Mouse (Mus musculus) c-Kit-positive CD71-negative TER-119-negative erythroid progenitor cells, embryonic 14.5 days (primary cell): ENCODE results near the gene Tprn.

ENCODE experiments used
- DNase-seq: peaks from one replicate; pipeline ENCODE4 v3.0.0-alpha.2; 2013; ENCODE audit warnings: low read depth

Gene Tprn

DNA sequence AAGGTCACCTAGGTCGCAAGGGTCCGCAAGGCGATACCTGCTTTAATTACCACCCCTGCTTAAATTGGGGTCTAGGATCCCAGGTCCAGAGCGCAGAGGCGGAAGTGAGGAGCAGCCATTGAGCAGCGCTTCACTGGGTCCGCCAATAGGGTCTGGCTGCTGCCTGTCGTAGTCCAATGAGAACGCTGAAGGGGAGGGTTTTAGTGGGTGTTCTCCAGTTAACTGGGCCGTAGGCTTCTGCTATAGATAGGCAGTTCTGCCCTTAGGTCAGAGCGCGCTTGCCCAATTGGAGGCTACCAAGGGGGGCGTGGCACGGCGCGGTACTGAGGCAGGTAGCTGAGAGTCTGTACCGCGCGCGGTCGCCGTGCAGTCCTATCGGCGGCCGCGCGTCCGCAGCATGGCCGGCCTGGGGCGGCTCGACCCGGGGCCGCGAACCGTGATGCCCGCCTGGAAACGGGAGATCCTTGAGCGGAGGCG, at the start of gene Tprn:
Gene Tprn (plus strand): TSS at position 328 of the 477 bp plus-strand sequence.
- DNase-seq, result peak; percentile 89

DNA sequence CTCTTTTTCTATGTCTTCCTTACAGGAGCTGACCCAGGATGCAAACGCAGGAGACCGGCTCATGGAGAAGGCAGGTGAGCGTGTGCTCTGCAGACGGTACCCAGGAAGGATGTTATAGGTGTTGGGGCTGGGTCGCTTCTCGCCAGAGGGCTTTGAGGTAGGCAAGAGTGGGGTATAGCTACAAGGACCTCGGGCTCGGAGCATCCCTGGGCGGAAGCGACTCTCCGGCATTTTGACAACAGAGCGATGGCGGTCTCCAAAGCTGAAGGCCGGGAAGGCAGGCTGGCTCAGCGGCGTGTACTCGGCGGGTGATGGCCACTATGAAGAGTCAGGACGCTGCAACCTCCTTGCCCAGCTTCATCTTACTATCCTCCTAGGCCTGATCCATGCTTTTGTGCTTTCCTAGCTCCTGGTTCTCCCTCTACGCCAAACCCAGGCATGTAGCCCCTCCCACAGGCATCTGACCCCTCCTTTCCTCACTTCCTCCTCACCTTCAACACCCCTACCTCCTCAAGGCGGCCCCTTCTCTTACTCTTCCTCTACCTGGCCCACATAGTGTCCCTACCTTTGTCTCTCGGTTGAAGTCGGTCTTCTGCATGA, 49.1 kb upstream of the Tprn start:
- no peak for DNase-seq

DNA sequence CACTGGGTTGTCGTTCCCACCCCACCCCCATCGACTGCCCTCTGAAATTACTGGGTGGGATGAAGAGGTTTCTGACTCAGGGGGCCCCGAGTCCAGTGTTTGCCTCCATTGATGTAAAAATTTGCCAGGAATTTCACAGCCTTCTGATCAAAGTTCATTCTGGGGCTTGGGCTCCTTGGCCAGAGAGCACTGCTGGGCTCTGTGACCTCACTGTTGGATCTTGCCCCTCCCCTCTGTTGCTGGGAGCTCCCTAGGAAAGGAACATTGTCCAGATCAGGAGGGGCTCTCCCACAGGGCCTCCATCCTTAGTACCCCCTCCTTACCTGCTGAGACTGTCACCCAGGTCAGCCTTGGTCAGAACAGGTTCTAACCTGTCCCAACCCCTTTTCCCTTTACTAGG, 48.0 kb upstream of the Tprn start, which contains the start of gene Stpg3:
Gene Stpg3 (minus strand): TSS at position 194 of the 400 bp plus-strand sequence.
- no peak for DNase-seq

DNA sequence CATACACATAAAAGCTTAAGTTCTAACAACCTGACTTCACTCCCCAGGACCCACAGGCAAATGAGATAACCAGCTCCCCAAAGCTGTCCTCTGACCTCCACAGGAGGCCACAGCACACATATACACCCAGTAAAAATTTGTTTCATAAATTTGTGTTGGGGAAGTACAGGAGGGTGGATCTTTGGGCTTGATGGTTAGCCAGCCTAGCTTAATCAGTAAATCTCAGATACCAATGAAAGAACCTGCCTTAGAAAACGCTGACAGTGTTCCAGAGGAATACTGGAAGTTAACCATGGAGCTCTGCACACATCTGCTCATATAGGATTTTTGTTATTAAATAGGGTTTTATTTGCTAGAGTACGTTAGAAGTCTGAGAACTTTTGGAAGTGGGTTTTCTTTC, 44.8 kb upstream of the Tprn start:
- DNase-seq, result no peak

GRCm38 (mm10) chr2:25218445-25218844, 44.0 kb upstream of the Tprn start, which contains the start of gene Fam166a:
Fam166a (plus strand) TSS chr2:25218745.
- DNase-seq, result no peak

DNA sequence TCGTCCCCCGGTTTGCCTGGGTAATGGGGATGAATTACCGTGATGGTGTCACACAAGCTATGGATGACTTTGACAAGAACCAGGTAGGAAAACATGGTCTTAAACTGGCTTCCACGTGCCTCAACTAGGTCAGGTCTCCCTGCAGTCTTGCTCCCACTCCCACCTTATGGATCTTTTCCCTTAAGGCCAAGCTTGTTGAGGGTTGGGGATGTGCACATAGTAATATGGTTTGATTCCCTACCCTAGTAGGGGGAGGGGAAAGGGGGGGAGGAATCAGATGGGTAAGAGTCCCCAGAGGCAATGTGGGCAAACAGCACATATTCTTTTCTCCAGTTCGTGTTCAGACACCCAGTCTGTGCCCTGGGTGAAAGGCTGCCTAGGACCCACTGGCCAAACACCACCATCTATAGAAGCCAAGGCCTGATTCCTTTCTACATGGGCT, 41.1 kb upstream of the Tprn start:
- no peak for DNase-seq

- DNase-seq, result peak; percentile 79
Observed at GRCm38 (mm10) chr2:25223681-25224491, 38.5 kb upstream of the Tprn start.

- no peak for DNase-seq
Observed at GRCm38 (mm10) chr2:25224492-25224765, 38.0 kb upstream of the Tprn start, which contains the start of gene Tubb4b. Tubb4b (minus strand) TSS chr2:25224702.

DNA sequence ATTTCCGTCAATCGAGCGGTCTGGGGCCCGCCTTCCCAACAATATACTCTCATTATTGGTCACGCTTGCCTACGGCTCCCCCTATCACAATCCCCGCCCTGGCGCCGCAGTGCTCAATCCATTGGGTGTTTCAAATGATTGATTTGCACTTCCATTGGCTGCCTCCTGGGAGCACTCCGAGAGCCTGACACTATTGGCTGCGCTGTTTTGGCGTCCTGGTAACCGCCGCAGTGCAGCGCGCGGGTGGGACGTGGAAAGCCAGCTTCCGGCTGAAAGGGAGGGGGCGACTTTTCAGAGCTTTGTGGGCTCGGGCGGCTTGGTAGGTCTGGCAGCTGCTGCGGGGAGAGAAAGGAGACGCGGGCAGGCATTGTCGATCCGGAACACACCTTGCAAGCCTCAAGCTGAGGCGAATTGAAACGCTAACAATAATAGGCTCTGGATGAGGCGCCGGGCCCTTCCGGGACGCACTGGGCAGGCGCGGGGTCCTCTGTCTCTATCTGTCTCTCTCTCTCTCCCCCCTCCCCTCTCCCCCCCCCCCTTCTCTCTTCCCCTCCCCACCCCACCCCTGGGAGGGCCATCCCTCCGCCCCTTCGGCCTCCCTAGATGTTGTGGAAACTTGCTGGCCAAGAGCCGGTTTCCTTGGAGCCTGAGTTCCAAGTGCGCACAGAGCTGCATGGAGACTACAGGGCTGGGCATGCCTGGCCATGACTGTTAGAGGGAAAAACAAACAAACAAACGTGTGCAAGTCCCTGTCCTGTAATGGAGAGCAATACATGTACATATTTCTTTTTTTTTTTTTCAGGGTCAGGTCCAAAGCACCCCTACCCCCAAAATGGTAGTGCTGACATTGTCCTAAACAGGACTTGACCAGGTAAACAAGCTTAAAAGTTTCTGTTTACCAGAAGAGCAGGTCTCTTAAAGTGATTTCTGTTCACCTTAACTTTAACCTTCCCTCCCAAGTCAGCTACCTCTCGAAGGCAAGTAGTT, 37.4 kb upstream of the Tprn start:
- peak; percentile 97 for DNase-seq

- DNase-seq, result no peak
Observed at GRCm38 (mm10) chr2:25225811-25226379, 36.5 kb upstream of the Tprn start.

- no peak for DNase-seq
Observed at GRCm38 (mm10) chr2:25226864-25227263, 35.6 kb upstream of the Tprn start.

DNA sequence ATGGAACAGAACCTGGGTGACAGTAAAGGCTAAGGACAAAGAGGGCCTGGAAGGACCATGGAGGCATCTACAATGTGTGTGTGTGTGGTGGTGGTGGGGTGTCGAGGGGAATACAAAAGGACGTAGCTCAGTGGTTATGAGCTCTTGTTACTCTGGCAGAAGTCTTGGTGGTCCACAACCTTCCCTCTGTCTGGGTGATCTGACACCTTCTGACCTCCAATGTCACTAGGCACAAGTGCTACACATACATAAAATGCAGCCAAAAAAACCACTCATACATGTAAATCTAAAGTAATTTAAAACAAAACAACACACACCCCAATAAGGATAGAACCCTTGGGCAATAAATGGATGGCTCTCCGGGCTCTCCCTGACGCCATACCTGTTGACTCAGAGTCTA, 35.0 kb upstream of the Tprn start:
- DNase-seq, result no peak

DNA sequence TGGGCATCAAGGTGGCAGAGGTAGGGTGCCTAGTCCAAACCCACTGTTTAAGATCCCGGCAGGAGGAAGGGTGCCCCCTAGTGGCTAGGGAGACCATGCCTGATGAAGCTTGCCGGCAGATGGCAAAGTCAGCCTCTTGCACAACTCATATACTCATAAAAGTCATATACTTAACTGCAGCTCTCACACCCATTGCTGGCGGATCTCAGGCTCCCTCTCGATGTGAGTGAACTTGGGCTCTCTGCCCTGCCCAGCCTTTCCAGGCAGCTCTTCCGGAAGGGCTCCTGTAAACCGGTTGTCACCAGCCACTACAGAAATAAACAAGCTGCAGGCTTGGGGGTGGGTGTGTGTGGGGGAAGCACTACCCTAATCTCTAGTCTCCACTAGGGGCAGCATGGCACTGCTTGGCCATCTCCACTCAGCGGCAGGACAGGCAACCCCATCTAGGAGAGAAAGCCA, 34.0 kb upstream of the Tprn start:
- peak; percentile 90 for DNase-seq

DNA sequence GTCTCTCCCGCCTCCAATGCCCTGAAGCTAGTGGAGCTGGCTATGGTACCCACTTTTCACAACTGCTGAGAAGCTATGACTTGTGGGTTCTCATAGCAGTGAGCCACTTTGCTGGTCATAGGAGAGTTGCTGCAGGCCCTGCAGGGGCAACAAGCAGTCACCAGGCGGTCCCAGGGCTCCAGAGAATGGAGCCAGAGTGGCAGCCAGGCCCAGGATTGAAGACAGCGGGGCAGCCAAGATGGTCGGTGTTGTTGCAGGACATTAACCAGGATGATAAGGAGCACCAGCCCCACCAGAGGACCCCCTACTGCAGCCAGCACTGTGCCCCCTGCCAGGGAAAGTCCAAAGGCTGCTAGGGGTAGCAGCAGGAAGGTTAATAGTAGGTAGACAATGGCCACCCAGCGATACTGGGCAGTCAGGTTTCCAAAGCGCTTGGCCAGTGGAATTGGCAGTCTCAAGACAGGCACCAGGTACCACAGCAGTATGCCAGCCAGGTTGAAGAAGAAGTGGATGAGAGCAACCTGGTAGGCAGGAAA, 33.4 kb upstream of the Tprn start:
- no peak for DNase-seq

DNA sequence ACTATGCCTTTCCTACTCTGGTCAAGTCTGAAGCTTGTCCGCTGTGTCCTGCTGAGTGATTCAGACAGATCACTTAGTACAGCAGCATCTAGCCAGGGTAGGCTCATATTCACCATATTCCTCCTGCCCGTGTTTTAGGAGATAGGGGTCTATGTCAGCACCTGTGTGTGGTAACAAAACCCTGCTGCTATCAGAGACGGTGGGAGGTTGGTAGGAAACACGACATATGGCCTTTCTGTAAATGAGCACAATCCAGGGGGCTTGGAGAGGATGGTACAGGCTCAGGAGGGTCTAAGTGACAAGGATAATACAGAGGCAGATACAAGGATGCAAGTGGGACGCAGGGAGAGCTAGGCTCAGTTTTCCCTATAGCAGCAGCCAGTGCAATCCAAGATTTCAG, 32.8 kb upstream of the Tprn start:
- no peak for DNase-seq

GRCm38 (mm10) chr2:25230581-25230980, 31.8 kb upstream of the Tprn start:
- no peak for DNase-seq

- DNase-seq, result no peak
Observed at GRCm38 (mm10) chr2:25231038-25231437, 31.4 kb upstream of the Tprn start.

- peak; percentile 39 for DNase-seq
Observed at GRCm38 (mm10) chr2:25233421-25233820, 29.0 kb upstream of the Tprn start.

GRCm38 (mm10) chr2:25234050-25234449, 28.4 kb upstream of the Tprn start, which contains the start of gene Slc34a3:
Slc34a3 (minus strand) TSS chr2:25234364.
- no peak for DNase-seq

- DNase-seq, result no peak
Observed at GRCm38 (mm10) chr2:25234551-25235220, 27.7 kb upstream of the Tprn start.

- no peak for DNase-seq
Observed at GRCm38 (mm10) chr2:25236614-25237013, 25.8 kb upstream of the Tprn start, which contains the start of gene Rnf224. Rnf224 (minus strand) TSS chr2:25236787.
